Mouse (Mus musculus) liver, embryonic 14.5 days (tissue): ENCODE results near the gene Prkcq. TPM values are rescaled to one million over a fixed set of nuclear protein-coding genes. Genes with fewer than 3 reads are reported as not detected.

Experiments used
- ATAC-seq: fragments of 200-750 bp; cut with Nextera tagmentation; 2 replicates; pipeline ENCODE4 v1.8.0; 2017; ENCODE audit warnings: moderate number of reproducible peaks, mild to moderate bottlenecking, moderate library complexity; ENCODE audit not compliant: insufficient read depth
- DNase-seq, 3 experiments: peaks; one replicate each; pipeline ENCODE4 v3.0.0-alpha.2; 2012 to 2013; ENCODE audit warnings: low read depth in 3 of 3, low spot score in 3 of 3
- H3K27ac ChIP-seq: fragments of 300-500 bp; sonication (generic); 2 replicates; pipeline ENCODE4 v1.5.1; 2014; ENCODE audit warnings: moderate library complexity, mild to moderate bottlenecking, control low read depth, inconsistent platforms
- H3K27me3 ChIP-seq: fragments of 300-500 bp; sonication (generic); 2 replicates; pipeline ENCODE4 v1.6.1; 2014; ENCODE audit warnings: mild to moderate bottlenecking, low read length, moderate library complexity; ENCODE audit not compliant: control insufficient read depth, insufficient read depth
- H3K36me3 ChIP-seq: fragments of 300-500 bp; sonication (generic); replicated peaks from 2 replicates; pipeline ENCODE4 v1.6.1; 2014; ENCODE audit warnings: low read depth; ENCODE audit not compliant: control insufficient read depth, insufficient read depth
- H3K4me1 ChIP-seq, 2 experiments: fragments of 200-500 bp in 1 of 2; fragments of 300-500 bp in 1 of 2; sonication (generic) in 1 of 2; replicated peaks; 2 replicates each; pipeline ENCODE4 v1.6.1; 2012 to 2014; ENCODE audit warnings: antibody characterized with exemption in 1 of 2, inconsistent platforms in 1 of 2, low read length in 1 of 2; ENCODE audit not compliant: control insufficient read depth in 2 of 2, insufficient read depth in 2 of 2
- H3K4me2 ChIP-seq: fragments of 300-500 bp; sonication (generic); 2 replicates; pipeline ENCODE4 v1.6.1; 2014; ENCODE audit warnings: low read depth, mild to moderate bottlenecking, control low read depth, moderate library complexity
- H3K4me3 ChIP-seq, 2 experiments: fragments of 200-500 bp in 1 of 2; fragments of 300-500 bp in 1 of 2; sonication (generic) in 1 of 2; 2 replicates each; pipeline ENCODE4 v1.5.1; 2012 to 2014; ENCODE audit warnings: low read depth in 2 of 2, low read length in 2 of 2, mild to moderate bottlenecking in 2 of 2, control low read depth in 1 of 2, inconsistent platforms in 1 of 2, moderate library complexity in 1 of 2; ENCODE audit not compliant: insufficient read depth in 1 of 2
- H3K9ac ChIP-seq: fragments of 300-500 bp; sonication (generic); replicated peaks from 2 replicates; pipeline ENCODE4 v1.6.1; 2014; ENCODE audit warnings: mild to moderate bottlenecking, control low read depth, moderate library complexity
- H3K9me3 ChIP-seq: fragments of 300-500 bp; sonication (generic); 2 replicates; pipeline ENCODE4 v1.6.1; 2016; ENCODE audit warnings: low read length, mixed read lengths; ENCODE audit not compliant: control insufficient read depth
- CTCF ChIP-seq: IDR thresholded peaks from 2 replicates; pipeline ENCODE4 v1.5.1; 2016; ENCODE audit warnings: antibody characterized with exemption, low read depth, control low read depth
- EP300 ChIP-seq: IDR thresholded peaks from 2 replicates; pipeline ENCODE4 v1.6.1; 2016; ENCODE audit warnings: antibody characterized with exemption, low read depth
- WGBS: fragments of 180-500 bp; shearing (Covaris S2); extraction: QIAGEN DNeasy Blood & Tissue Kit; methylation state at CpG from one replicate; pipeline ENCODE4 v1.1.7; 2014; ENCODE audit not compliant: insufficient replicate concordance; 5-methylcytosine and 5-hydroxymethylcytosine counted together
- polyA plus RNA-seq, 2 experiments: library from polyadenylated mRNA; depleted of rRNA in 1 of 2; stranded (reverse) in 1 of 2; unstranded in 1 of 2; fragments of >200 nt; fragmentation: Nextera tagmentation in 1 of 2; extraction: Ambion mirVana in 1 of 2; gene quantifications; 2 replicates each; pipeline versions ENCODE4 v1.2.1 to v1.2.3; 2012 to 2014

Gene Prkcq
- polyA plus RNA-seq, 2 experiments = 2.1 to 3.4 TPM

DNA sequence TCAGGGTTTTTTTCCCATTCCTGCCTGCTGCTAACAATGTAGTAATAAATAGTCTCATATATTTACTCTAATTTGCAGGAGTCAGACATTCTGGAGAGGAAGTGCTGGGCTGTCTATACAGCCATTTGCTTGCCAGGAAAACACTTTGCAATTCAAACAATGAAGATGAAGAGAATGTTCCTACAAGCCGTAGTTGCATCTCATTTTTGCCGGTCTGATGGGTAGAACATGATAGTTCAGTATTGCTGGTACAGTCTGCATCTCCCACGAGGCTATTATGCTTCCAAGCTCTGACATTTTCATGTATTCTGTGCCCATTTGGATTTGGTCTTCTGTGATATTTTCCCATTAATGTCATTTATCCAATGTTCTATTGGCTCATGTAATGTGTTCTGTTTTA, 150.5 kb downstream of the Prkcq start:
- Histone ChIP-seq H3K4me3 (no peak overlapping the region), H3K27ac (no peak overlapping the region), H3K36me3 (no peaks in the 10 kb centered on the region), H3K9me3 (no peaks in the 10 kb centered on the region), H3K9ac (no peak overlapping the region), H3K27me3 (no peaks in the 10 kb centered on the region), H3K4me1 (no peaks in the 10 kb centered on the region), H3K4me2 (no peak overlapping the region)
- 39% methylated on average over 3 of the region's 3 CpGs for WGBS
- ATAC-seq = no peak
- TF ChIP-seq CTCF (no peak), EP300 (no peak)
- no peak for DNase-seq

DNA sequence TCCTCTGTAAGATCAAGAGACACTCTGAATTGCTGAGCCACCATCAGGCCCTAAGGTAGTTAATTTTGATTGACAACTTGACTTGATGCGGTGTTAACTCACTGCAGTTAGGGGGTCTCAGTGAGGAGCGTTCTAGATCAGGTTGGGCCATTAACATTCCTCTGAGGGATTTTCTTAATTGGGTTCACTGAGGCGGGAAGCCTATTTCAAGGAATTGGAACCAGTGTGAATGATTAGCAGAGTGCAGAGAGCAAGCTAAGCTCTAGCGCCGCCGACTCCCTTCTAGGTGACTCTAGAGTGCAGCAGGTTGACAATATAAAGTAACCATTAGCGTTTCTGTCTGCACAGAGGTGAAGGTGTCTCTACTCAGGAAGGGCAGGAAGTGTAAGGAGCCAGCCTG, 155.4 kb downstream of the Prkcq start:
- no peak for TF ChIP-seq EP300
- no peak for TF ChIP-seq CTCF
- Histone ChIP-seq H3K27me3 (no peaks in the 10 kb centered on the region), H3K27ac (no peak overlapping the region), H3K36me3 (no peaks in the 10 kb centered on the region), H3K9me3 (no peaks in the 10 kb centered on the region), H3K4me2 (no peak overlapping the region), H3K9ac (no peak overlapping the region), H3K4me3 (no peak overlapping the region), H3K4me1 (peaks cover 0 to 1% of the 10 kb centered on the region in 2 experiments; a peak in 1 of 4 replicates)
- no peak for DNase-seq
- whole genome bisulfite sequencing = 52% methylated on average over 7 of the region's 7 CpGs
- no peak for ATAC-seq

GRCm38 (mm10) chr2:11329407-11330224, 157.7 kb downstream of the Prkcq start:
- 31% methylated on average over 10 of the region's 10 CpGs for WGBS
- no peak overlapping the region for H3K4me2 ChIP-seq
- H3K27me3 ChIP-seq = no peaks in the 10 kb centered on the region
- no peak overlapping the region for H3K27ac ChIP-seq
- TF ChIP-seq CTCF (no peak), EP300 (no peak)
- no peak overlapping the region for H3K9ac ChIP-seq
- H3K36me3 ChIP-seq = no peaks in the 10 kb centered on the region
- DNase-seq (no peak), ATAC-seq (no peak)
- H3K9me3 ChIP-seq = no peaks in the 10 kb centered on the region
- peaks cover 0 to 10% of the 10 kb centered on the region in 2 experiments; a peak in 2 of 4 replicates for H3K4me1 ChIP-seq
- no peak overlapping the region for H3K4me3 ChIP-seq

DNA sequence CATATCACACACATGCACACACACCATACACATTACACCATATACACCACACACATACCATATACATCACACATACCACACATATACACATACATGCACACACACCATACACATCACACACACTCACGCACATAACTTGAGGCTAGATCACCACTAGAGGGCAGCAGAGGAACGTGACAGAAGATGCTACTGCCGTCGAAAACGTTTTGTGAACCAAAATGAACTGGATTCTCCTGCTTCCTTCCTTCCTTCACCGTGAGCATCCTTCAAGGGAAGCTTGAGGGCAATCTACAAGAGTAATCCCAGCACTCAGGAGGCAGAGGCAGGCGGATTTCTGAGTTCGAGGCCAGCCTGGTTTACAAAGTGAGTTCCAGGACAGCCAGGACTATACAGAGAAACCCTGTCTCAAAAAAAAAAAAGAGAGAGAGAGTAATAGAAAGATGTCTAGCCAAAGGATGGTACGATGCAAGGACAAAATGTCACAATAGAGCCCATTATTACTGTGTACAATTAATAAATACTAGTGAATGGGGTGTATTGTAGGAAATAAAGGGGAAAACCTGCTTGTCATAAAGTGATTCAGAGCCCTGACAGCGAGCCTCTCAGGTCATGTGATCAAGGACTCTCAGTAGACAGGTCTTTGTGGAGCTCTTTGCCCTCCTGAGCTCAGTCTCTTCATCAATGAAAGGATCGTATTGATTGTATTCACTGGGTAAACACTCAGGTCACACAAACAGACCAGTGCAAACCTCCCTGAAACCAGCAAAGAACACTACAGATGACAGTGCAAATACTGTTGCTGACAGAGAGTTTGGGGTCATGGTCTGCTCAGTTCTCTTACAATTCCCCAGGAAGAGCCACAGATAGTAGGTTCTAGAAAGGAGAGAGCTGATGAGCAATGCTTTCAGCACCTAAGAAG, 159.9 kb downstream of the Prkcq start:
- H3K27ac ChIP-seq = no peak overlapping the region
- peaks cover 0 to 15% of the 10 kb centered on the region in 2 experiments; a peak in 2 of 4 replicates for H3K4me1 ChIP-seq
- H3K9me3 ChIP-seq = no peaks in the 10 kb centered on the region
- no peak overlapping the region for H3K4me2 ChIP-seq
- DNase-seq (peak; percentile 50 to 54 (median 52)), ATAC-seq (peak; percentile 71)
- no peaks in the 10 kb centered on the region for H3K36me3 ChIP-seq
- H3K9ac ChIP-seq = no peak overlapping the region
- 12% methylated on average over 11 of the region's 11 CpGs for WGBS
- TF ChIP-seq CTCF = peak; percentile 95
- no peak for TF ChIP-seq EP300
- no peak overlapping the region for H3K4me3 ChIP-seq
- no peaks in the 10 kb centered on the region for H3K27me3 ChIP-seq

- 21% methylated on average over 4 of the region's 4 CpGs for WGBS
- Histone ChIP-seq H3K4me1 (peaks cover 0 to 15% of the 10 kb centered on the region in 2 experiments; a peak in 2 of 4 replicates), H3K36me3 (no peaks in the 10 kb centered on the region), H3K27ac (no peak overlapping the region), H3K9me3 (no peaks in the 10 kb centered on the region), H3K4me3 (no peak overlapping the region), H3K9ac (no peak overlapping the region), H3K4me2 (no peak overlapping the region), H3K27me3 (no peaks in the 10 kb centered on the region)
- ATAC-seq (no peak), DNase-seq (peak in 1 of 3 experiments; percentile 31)
- TF ChIP-seq CTCF (no peak), EP300 (no peak)
Measured at GRCm38 (mm10) chr2:11332469-11332868, 160.6 kb downstream of the Prkcq start.
